ENCODE assay signal across 8 mouse cellular contexts in the genomic region with DNA sequence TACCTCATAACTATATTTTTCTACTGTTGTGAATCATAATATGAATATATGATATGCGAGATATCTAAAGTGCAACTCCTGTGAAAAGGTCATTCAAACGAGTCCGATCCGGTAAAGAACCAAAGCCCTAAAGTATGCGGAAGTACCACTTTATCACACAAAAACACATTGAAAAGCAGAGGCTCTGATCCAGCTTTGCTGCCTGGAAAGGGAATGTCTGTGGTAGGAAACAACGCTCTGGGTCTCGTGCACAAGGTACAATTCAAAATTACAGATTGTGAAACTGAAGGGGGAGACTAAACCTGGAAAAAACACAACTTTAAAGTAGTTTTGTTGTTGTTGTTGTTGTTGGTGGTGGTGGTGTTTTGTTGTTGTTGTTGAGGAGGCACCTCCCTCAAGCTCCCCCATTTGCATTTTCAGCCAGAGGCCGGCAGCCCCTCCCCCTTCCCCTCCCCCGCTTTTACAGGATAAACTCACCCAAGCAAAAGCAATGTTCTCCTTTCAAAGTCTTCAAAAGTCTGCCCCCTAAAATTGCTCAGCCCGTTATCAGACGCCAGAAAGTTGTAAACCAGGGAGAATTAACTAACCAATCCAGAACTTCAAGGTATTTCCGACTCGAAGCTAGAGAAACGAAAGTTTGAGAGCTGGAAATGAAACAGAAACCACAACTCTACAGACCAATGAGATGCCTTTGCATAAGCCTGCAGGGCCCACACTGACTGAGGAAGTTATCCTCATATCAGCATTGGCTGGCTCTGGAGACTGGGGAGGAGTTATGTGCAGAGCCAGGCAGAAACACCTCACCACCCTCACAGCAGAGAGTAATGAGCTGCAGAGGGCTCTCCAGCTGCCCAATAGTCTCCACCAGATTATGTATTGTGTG. TPM values are rescaled to one million over a fixed set of nuclear protein-coding genes. Genes with fewer than 3 reads are reported as not detected.
DNase-seq lines count a peak whose midpoint lies in the region; ATAC-seq and TF ChIP-seq lines count a peak whose summit lies in the region.

A gene (minus strand): TSS at position 646 of the 883 bp plus-strand sequence.

- H3K4me1 ChIP-seq in E14TG2a.4 (replicated peaks; ENCODE audit: low read depth, low read length) = peaks cover 9% of the 10 kb centered on the region
- H3K4me1 ChIP-seq in bone marrow, adult 2 months (ENCODE audit: control insufficient read depth, insufficient read depth, low read length) = peaks cover 1% of the 10 kb centered on the region; the same call in 1 of the 2 replicates
- peaks cover 7% of the 10 kb centered on the region; the same call in 1 of the 2 replicates for H3K4me1 ChIP-seq in forebrain, embryonic 15.5 days
- H3K4me1 ChIP-seq in hindbrain, embryonic 10.5 days (replicated peaks) = no peaks in the 10 kb centered on the region

- no peaks in the 10 kb centered on the region for H3K27me3 ChIP-seq in E14TG2a.4 (ENCODE audit: insufficient read depth, low read length)
- no peaks in the 10 kb centered on the region for H3K27me3 ChIP-seq in forebrain, embryonic 15.5 days
- no peaks in the 10 kb centered on the region for H3K27me3 ChIP-seq in hindbrain, embryonic 10.5 days (ENCODE audit: insufficient read depth, poor library complexity, severe bottlenecking)

- H3K9ac ChIP-seq in forebrain, embryonic 15.5 days (replicated peaks) = no peak within 1 kb of the TSS

- peak; percentile 57 for DNase-seq in hindbrain, embryonic 10.5 days (ENCODE audit: low spot score)
- peak; percentile 2 to 17 for DNase-seq in layer of hippocampus, postnatal 14 days (ENCODE audit: low spot score in 2 of 2)
- DNase-seq in right cerebral cortex, postnatal 14 days = peak; percentile 16
- DNase-seq in cerebellum, adult 9-10 months = no peak

- H3K27ac ChIP-seq in bone marrow, adult 2 months (ENCODE audit: control insufficient read depth, insufficient read depth, low read depth, low read length, poor library complexity) = peak within 1 kb of the TSS; percentile 79; the same call in 1 of the 2 replicates
- H3K27ac ChIP-seq in forebrain, embryonic 15.5 days (replicated peaks) = no peak within 1 kb of the TSS
- H3K27ac ChIP-seq in hindbrain, embryonic 10.5 days = peak within 1 kb of the TSS; percentile 53; the same call in 1 of the 2 replicates

- H3K4me2 ChIP-seq in forebrain, embryonic 15.5 days (replicated peaks) = peak within 1 kb of the TSS; percentile 28

- ATAC-seq in forebrain, embryonic 15.5 days (replicated peaks) = peak; percentile 95
- ATAC-seq in megakaryocyte, adult 5-6 weeks (ENCODE audit: poor library complexity, severe bottlenecking) = peak; percentile 91

- H3K9me3 ChIP-seq in E14TG2a.4 (ENCODE audit: low read length) = no peaks in the 10 kb centered on the region
- no peaks in the 10 kb centered on the region for H3K9me3 ChIP-seq in forebrain, embryonic 15.5 days
- no peaks in the 10 kb centered on the region for H3K9me3 ChIP-seq in hindbrain, embryonic 10.5 days

- under 1% methylated on average over 14 of the region's 14 CpGs for WGBS in bone marrow, adult 2 months
- 8% methylated on average over 14 of the region's 14 CpGs for WGBS in forebrain, embryonic 15.5 days
- 9% methylated on average over 14 of the region's 14 CpGs for WGBS in hindbrain, embryonic 10.5 days

- TF ChIP-seq POLR2A in bone marrow, adult 2 months (IDR thresholded peaks at IDR 0.05; ENCODE audit: borderline replicate concordance, control insufficient read depth, low read depth, low read length) = no peak

- peak within 1 kb of the TSS; percentile 42 for H3K4me3 ChIP-seq in E14TG2a.4 (replicated peaks; ENCODE audit: low read length)
- H3K4me3 ChIP-seq in bone marrow, adult 2 months (replicated peaks; ENCODE audit: control insufficient read depth, low read depth, low read length) = peak within 1 kb of the TSS; percentile 71
- H3K4me3 ChIP-seq in forebrain, embryonic 15.5 days = peak within 1 kb of the TSS; percentile 28
- H3K4me3 ChIP-seq in hindbrain, embryonic 10.5 days = peak within 1 kb of the TSS; percentile 45

- no peak for TF ChIP-seq CTCF in E14TG2a.4 (conservative IDR thresholded peaks at IDR 0.05; ENCODE audit: low read length)
- TF ChIP-seq CTCF in bone marrow, adult 2 months (IDR thresholded peaks at IDR 0.05; ENCODE audit: control insufficient read depth, insufficient read depth, low read length) = no peak

- H3K36me3 ChIP-seq in E14TG2a.4 (ENCODE audit: insufficient read depth, low read length) = no peaks in the 10 kb centered on the region
- no peaks in the 10 kb centered on the region for H3K36me3 ChIP-seq in forebrain, embryonic 15.5 days
- no peaks in the 10 kb centered on the region for H3K36me3 ChIP-seq in hindbrain, embryonic 10.5 days

RNA-seq across cellular contexts. Expression of the gene that starts here (rescaled TPM):
- polyA plus RNA-seq in bone marrow, adult 2 months (2011; ENCODE audit: insufficient read depth, insufficient read length, low replicate concordance, missing spikeins) = 11.9 and 12.3 TPM in 2 replicates
- polyA plus RNA-seq in forebrain, embryonic 15.5 days (2015; fragmentation: Nextera tagmentation; extraction: Ambion mirVana) = 0.80 and 0.98 TPM in 2 replicates
- polyA plus RNA-seq in hindbrain, embryonic 10.5 days (2016; fragmentation: Nextera tagmentation; extraction: Ambion mirVana) = 0.51 and 0.67 TPM in 2 replicates
- total RNA-seq in layer of hippocampus, postnatal 14 days (2021) = 1 to 10 TPM; 1.5 to 2.0 TPM
- 32.5 and 36.4 TPM in 2 replicates for total RNA-seq in megakaryocyte, adult 5-6 weeks (2015)
- total RNA-seq in megakaryocyte, adult 5-6 weeks (2017) = 51.5 and 51.8 TPM in 2 replicates

Comparison
In these comparisons a context has a peak if more than half of its experiments do, and no peak if none do; other contexts are left out.
1. RNA of the gene that starts here (total RNA-seq): 32.5 to 51.8 TPM in megakaryocyte, adult 5-6 weeks; 1.5 to 2.0 TPM in layer of hippocampus, postnatal 14 days; every median in the first group is over 10 times any median in the second.
2. Peak in ATAC-seq, H3K4me3 ChIP-seq and H3K4me2 ChIP-seq in forebrain, embryonic 15.5 days; RNA of the gene not detected or under 1 TPM.
3. Peak in DNase-seq, H3K4me3 ChIP-seq and H3K27ac ChIP-seq in hindbrain, embryonic 10.5 days; RNA of the gene not detected or under 1 TPM.
4. Peak in every context shown above with its lines, with median percentiles within 50 percentile points of each other: H3K4me3 ChIP-seq.